Mouse (Mus musculus) embryonic facial prominence, embryonic 12.5 days (tissue): Measurements from ENCODE around the gene Ptpn21. TPM values are rescaled to one million over a fixed set of nuclear protein-coding genes. Genes with fewer than 3 reads are reported as not detected.

Source experiments
- ATAC-seq: fragments of 200-750 bp; cut with Nextera tagmentation; 2 replicates; pipeline ENCODE4 v1.8.0; 2017; ENCODE audit not compliant: insufficient number of reproducible peaks, insufficient read depth, low FRiP score, low TSS enrichment
- H3K27ac ChIP-seq: fragments of 300-500 bp; sonication (generic); 2 replicates; pipeline ENCODE4 v1.5.1; 2016; ENCODE audit warnings: mild to moderate bottlenecking
- H3K27me3 ChIP-seq: fragments of 300-500 bp; sonication (generic); 2 replicates; pipeline ENCODE4 v1.6.1; 2016; ENCODE audit warnings: mild to moderate bottlenecking, moderate library complexity
- H3K36me3 ChIP-seq: fragments of 300-500 bp; sonication (generic); 2 replicates; pipeline ENCODE4 v1.6.1; 2016; ENCODE audit warnings: mild to moderate bottlenecking
- H3K4me1 ChIP-seq: fragments of 300-500 bp; sonication (generic); 2 replicates; pipeline ENCODE4 v1.6.1; 2016
- H3K4me2 ChIP-seq: fragments of 300-500 bp; sonication (generic); replicated peaks from 2 replicates; pipeline ENCODE4 v1.6.1; 2016; ENCODE audit warnings: mild to moderate bottlenecking, moderate library complexity
- H3K4me3 ChIP-seq: fragments of 300-500 bp; sonication (generic); 2 replicates; pipeline ENCODE4 v1.5.1; 2016; ENCODE audit warnings: mild to moderate bottlenecking
- H3K9ac ChIP-seq: fragments of 300-500 bp; sonication (generic); 2 replicates; pipeline ENCODE4 v1.6.1; 2016; ENCODE audit warnings: mild to moderate bottlenecking, moderate library complexity
- H3K9me3 ChIP-seq: fragments of 300-500 bp; sonication (generic); 2 replicates; pipeline ENCODE4 v1.6.1; 2016; ENCODE audit warnings: mild to moderate bottlenecking, moderate library complexity
- WGBS: fragments of 180-500 bp; shearing (Covaris S2); methylation state at CpG from one replicate; pipeline ENCODE4 v1.1.7; 2016; 5-methylcytosine and 5-hydroxymethylcytosine counted together
- polyA plus RNA-seq: library from polyadenylated mRNA; unstranded; fragments of >200 nt; fragmentation: Nextera tagmentation; extraction: Ambion mirVana; gene quantifications from 2 replicates; pipeline ENCODE4 v1.2.1, GENCODE M21; 2016

Ptpn21 gene
- polyA plus RNA-seq, 1 experiment from 2014 or later, result 7.0 TPM

- H3K9me3 ChIP-seq, result no peaks in the 10 kb centered on the region
- H3K4me3 ChIP-seq, result no peak overlapping the region
- H3K27me3 ChIP-seq, result no peaks in the 10 kb centered on the region
- no peak for ATAC-seq
- H3K4me2 ChIP-seq, result no peak overlapping the region
- H3K4me1 ChIP-seq, result no peaks in the 10 kb centered on the region
- H3K36me3 ChIP-seq, result no peaks in the 10 kb centered on the region
- no peak overlapping the region for H3K9ac ChIP-seq
- no peak overlapping the region for H3K27ac ChIP-seq
Observed at GRCm38 (mm10) chr12:98644852-98645251, 92.4 kb downstream of the Ptpn21 start.

GRCm38 (mm10) chr12:98628260-98628970, 108.8 kb downstream of the Ptpn21 start:
- H3K9ac ChIP-seq, result peak overlapping the region; percentile 72
- peak; percentile 83 for ATAC-seq
- no peaks in the 10 kb centered on the region for H3K27me3 ChIP-seq
- H3K4me2 ChIP-seq, result peak overlapping the region; percentile 62
- H3K4me1 ChIP-seq, result peaks cover 4% of the 10 kb centered on the region; the same call in 1 of the 2 replicates
- H3K27ac ChIP-seq, result no peak overlapping the region
- WGBS, result 2% methylated on average over 16 of the region's 16 CpGs
- H3K9me3 ChIP-seq, result no peaks in the 10 kb centered on the region
- H3K4me3 ChIP-seq, result peak overlapping the region; percentile 82
- H3K36me3 ChIP-seq, result no peaks in the 10 kb centered on the region

GRCm38 (mm10) chr12:98627392-98628259, 109.6 kb downstream of the Ptpn21 start, which contains the start of gene Spata7:
Spata7 (plus strand) TSS chr12:98628157.
- H3K9ac ChIP-seq, result peak within 1 kb of the TSS; percentile 72
- peak; percentile 94 for ATAC-seq
- H3K4me2 ChIP-seq, result peak within 1 kb of the TSS; percentile 62
- no peaks in the 10 kb centered on the region for H3K27me3 ChIP-seq
- H3K36me3 ChIP-seq, result no peaks in the 10 kb centered on the region
- 3% methylated on average over 32 of the region's 32 CpGs for WGBS
- no peak within 1 kb of the TSS for H3K27ac ChIP-seq
- H3K9me3 ChIP-seq, result no peaks in the 10 kb centered on the region
- peak within 1 kb of the TSS; percentile 82 for H3K4me3 ChIP-seq
- peaks cover 4% of the 10 kb centered on the region; the same call in 1 of the 2 replicates for H3K4me1 ChIP-seq

Other genes with a start within 250 kb of the Ptpn21 start
- gene Kcnk10, start 159.1 kb downstream of the Ptpn21 start, polyA plus RNA-seq, result 2.9 and 4.0 TPM in 2 replicates
- 22.9 and 23.3 TPM in 2 replicates for gene Spata7, start 109.2 kb downstream of the Ptpn21 start, polyA plus RNA-seq
- 153 and 159 TPM in 2 replicates for gene Zc3h14, start 9.6 kb upstream of the Ptpn21 start, polyA plus RNA-seq
- 5.1 and 5.8 TPM in 2 replicates for gene Eml5, start 164.1 kb upstream of the Ptpn21 start, polyA plus RNA-seq
- 36.8 and 39.5 TPM in 2 replicates for gene Ttc8, start 183.2 kb upstream of the Ptpn21 start, polyA plus RNA-seq